Mouse (Mus musculus) embryonic facial prominence, embryonic 14.5 days (tissue): ENCODE measurements around the gene Oosp1. TPM values are rescaled to one million over a fixed set of nuclear protein-coding genes. Genes with fewer than 3 reads are reported as not detected.

ENCODE experiments used
- ATAC-seq: fragments of 200-750 bp; cut with Nextera tagmentation; 2 replicates; pipeline ENCODE4 v1.8.0; 2017; ENCODE audit warnings: low read depth, moderate number of reproducible peaks, moderate TSS enrichment
- DNase-seq: peaks from one replicate; pipeline ENCODE4 v3.0.0-alpha.2; 2015; ENCODE audit warnings: low spot score
- H3K27ac ChIP-seq: fragments of 300-500 bp; sonication (generic); replicated peaks from 2 replicates; pipeline ENCODE4 v1.5.1; 2014; ENCODE audit warnings: low read depth, mild to moderate bottlenecking, low read length, moderate library complexity
- H3K27me3 ChIP-seq: fragments of 300-500 bp; sonication (generic); replicated peaks from 2 replicates; pipeline ENCODE4 v1.6.1; 2014; ENCODE audit warnings: low read length; ENCODE audit not compliant: control insufficient read depth, insufficient read depth
- H3K36me3 ChIP-seq: fragments of 300-500 bp; sonication (generic); 2 replicates; pipeline ENCODE4 v1.6.1; 2014; ENCODE audit warnings: low read length, mixed read lengths; ENCODE audit not compliant: control insufficient read depth, insufficient read depth
- H3K4me1 ChIP-seq: fragments of 300-500 bp; sonication (generic); 2 replicates; pipeline ENCODE4 v1.6.1; 2014; ENCODE audit warnings: antibody characterized with exemption, low read length; ENCODE audit not compliant: control insufficient read depth, insufficient read depth
- H3K4me2 ChIP-seq: fragments of 300-500 bp; sonication (generic); 2 replicates; pipeline ENCODE4 v1.6.1; 2014; ENCODE audit warnings: low read depth, mild to moderate bottlenecking, low read length, moderate library complexity, mixed read lengths
- H3K4me3 ChIP-seq: fragments of 300-500 bp; sonication (generic); 2 replicates; pipeline ENCODE4 v1.5.1; 2014; ENCODE audit warnings: low read depth, mild to moderate bottlenecking, low read length
- H3K9ac ChIP-seq: fragments of 300-500 bp; sonication (generic); 2 replicates; pipeline ENCODE4 v1.6.1; 2014; ENCODE audit warnings: low read depth, mild to moderate bottlenecking, low read length, moderate library complexity, mixed read lengths
- H3K9me3 ChIP-seq: fragments of 300-500 bp; sonication (generic); 2 replicates; pipeline ENCODE4 v1.6.1; 2016; ENCODE audit warnings: low read length; ENCODE audit not compliant: control insufficient read depth
- WGBS: fragments of 180-500 bp; shearing (Covaris S2); extraction: QIAGEN DNeasy Blood & Tissue Kit; methylation state at CpG from one replicate; pipeline ENCODE4 v1.1.7; 2014; 5-methylcytosine and 5-hydroxymethylcytosine counted together
- polyA plus RNA-seq: library from polyadenylated mRNA; unstranded; fragments of >200 nt; fragmentation: Nextera tagmentation; extraction: Ambion mirVana; gene quantifications from 2 replicates; pipeline ENCODE4 v1.2.1, GENCODE M21; 2014

The Oosp1 gene
- polyA plus RNA-seq, 1 experiment from 2014 or later, result not detected

- Histone ChIP-seq H3K4me3 (no peak overlapping the region), H3K27me3 (no peaks in the 10 kb centered on the region), H3K9me3 (no peaks in the 10 kb centered on the region), H3K4me2 (no peak overlapping the region), H3K4me1 (no peaks in the 10 kb centered on the region), H3K9ac (no peak overlapping the region), H3K27ac (no peak overlapping the region), H3K36me3 (no peaks in the 10 kb centered on the region)
- no peak for DNase-seq
- ATAC-seq, result no peak
- 90% methylated on average over 6 of the region's 6 CpGs for WGBS
Observed at GRCm38 (mm10) chr19:11698342-11698741, 7.4 kb upstream of the Oosp1 start.

GRCm38 (mm10) chr19:11696755-11697154, 5.8 kb upstream of the Oosp1 start, which contains the start of gene Oosp3:
Gene Oosp3, plus strand, starts transcription at chr19:11697055.
- Histone ChIP-seq H3K36me3 (no peaks in the 10 kb centered on the region), H3K4me1 (no peaks in the 10 kb centered on the region), H3K4me3 (no peak within 1 kb of the TSS), H3K9ac (no peak within 1 kb of the TSS), H3K27ac (no peak within 1 kb of the TSS), H3K27me3 (no peaks in the 10 kb centered on the region), H3K9me3 (no peaks in the 10 kb centered on the region), H3K4me2 (no peak within 1 kb of the TSS)
- ATAC-seq (no peak), DNase-seq (no peak)
- WGBS, result 73% methylated on average over 2 of the region's 2 CpGs

GRCm38 (mm10) chr19:11691454-11691853, 504 bp upstream of the Oosp1 start:
- H3K4me1 ChIP-seq, result no peaks in the 10 kb centered on the region
- ATAC-seq, result no peak
- no peak overlapping the region for H3K4me3 ChIP-seq
- H3K9ac ChIP-seq, result no peak overlapping the region
- WGBS, result 49% methylated on average over 1 of the region's 1 CpGs
- H3K36me3 ChIP-seq, result no peaks in the 10 kb centered on the region
- no peak overlapping the region for H3K27ac ChIP-seq
- no peak for DNase-seq
- no peaks in the 10 kb centered on the region for H3K27me3 ChIP-seq
- H3K9me3 ChIP-seq, result no peaks in the 10 kb centered on the region
- no peak overlapping the region for H3K4me2 ChIP-seq

- H3K27ac ChIP-seq, result no peak overlapping the region
- no peaks in the 10 kb centered on the region for H3K27me3 ChIP-seq
- H3K4me2 ChIP-seq, result no peak overlapping the region
- no peak for ATAC-seq
- DNase-seq, result no peak
- H3K9me3 ChIP-seq, result no peaks in the 10 kb centered on the region
- no peaks in the 10 kb centered on the region for H3K36me3 ChIP-seq
- no peak overlapping the region for H3K9ac ChIP-seq
- no peaks in the 10 kb centered on the region for H3K4me1 ChIP-seq
- H3K4me3 ChIP-seq, result no peak overlapping the region
Observed at GRCm38 (mm10) chr19:11661562-11661961, 29.4 kb downstream of the Oosp1 start.

- H3K27ac ChIP-seq, result no peak within 1 kb of the TSS
- 85% methylated on average over 5 of the region's 5 CpGs for WGBS
- no peak for DNase-seq
Observed at GRCm38 (mm10) chr19:11660459-11660858, 30.5 kb downstream of the Oosp1 start, which contains the start of gene Oosp2. Gene Oosp2, minus strand, starts transcription at chr19:11660559.

GRCm38 (mm10) chr19:11659142-11659541, 31.8 kb downstream of the Oosp1 start:
- Histone ChIP-seq H3K4me3 (no peak overlapping the region), H3K9ac (no peak overlapping the region), H3K4me1 (no peaks in the 10 kb centered on the region), H3K4me2 (no peak overlapping the region), H3K9me3 (no peaks in the 10 kb centered on the region), H3K27me3 (no peaks in the 10 kb centered on the region), H3K27ac (no peak overlapping the region), H3K36me3 (no peaks in the 10 kb centered on the region)
- DNase-seq, result no peak
- 57% methylated on average over 2 of the region's 2 CpGs for WGBS
- ATAC-seq, result no peak

More at GRCm38 (mm10) chr19:11660459-11660858, 30.5 kb downstream of the Oosp1 start, which contains the start of gene Oosp2:
- H3K4me2 ChIP-seq, result no peak within 1 kb of the TSS
- H3K4me1 ChIP-seq, result no peaks in the 10 kb centered on the region
- H3K36me3 ChIP-seq, result no peaks in the 10 kb centered on the region
- H3K9me3 ChIP-seq, result no peaks in the 10 kb centered on the region
- no peak within 1 kb of the TSS for H3K4me3 ChIP-seq
- ATAC-seq, result no peak
- no peaks in the 10 kb centered on the region for H3K27me3 ChIP-seq
- no peak within 1 kb of the TSS for H3K9ac ChIP-seq

GRCm38 (mm10) chr19:11649564-11649963, 41.4 kb downstream of the Oosp1 start:
- WGBS, result 75% methylated on average over 4 of the region's 4 CpGs
- Histone ChIP-seq H3K4me3 (no peak overlapping the region), H3K27ac (no peak overlapping the region), H3K36me3 (no peaks in the 10 kb centered on the region), H3K9me3 (no peaks in the 10 kb centered on the region), H3K4me2 (no peak overlapping the region), H3K9ac (no peak overlapping the region), H3K27me3 (no peaks in the 10 kb centered on the region), H3K4me1 (no peaks in the 10 kb centered on the region)
- DNase-seq, result no peak
- no peak for ATAC-seq

- Histone ChIP-seq H3K9me3 (no peaks in the 10 kb centered on the region), H3K9ac (no peak overlapping the region), H3K4me1 (no peaks in the 10 kb centered on the region), H3K27me3 (no peaks in the 10 kb centered on the region), H3K4me2 (no peak overlapping the region), H3K4me3 (no peak overlapping the region), H3K27ac (no peak overlapping the region), H3K36me3 (no peaks in the 10 kb centered on the region)
- no peak for ATAC-seq
- WGBS, result 79% methylated on average over 3 of the region's 3 CpGs
- no peak for DNase-seq
Observed at GRCm38 (mm10) chr19:11646166-11646565, 44.8 kb downstream of the Oosp1 start.

- Histone ChIP-seq H3K27me3 (no peaks in the 10 kb centered on the region), H3K9me3 (no peaks in the 10 kb centered on the region), H3K4me2 (no peak within 1 kb of the TSS), H3K36me3 (no peaks in the 10 kb centered on the region), H3K9ac (no peak within 1 kb of the TSS), H3K4me1 (no peaks in the 10 kb centered on the region), H3K4me3 (no peak within 1 kb of the TSS), H3K27ac (no peak within 1 kb of the TSS)
- no peak for DNase-seq
- 62% methylated on average over 1 of the region's 1 CpGs for WGBS
- ATAC-seq, result no peak
Observed at GRCm38 (mm10) chr19:11640732-11641131, 50.2 kb downstream of the Oosp1 start, which contains the start of gene Ms4a3. Gene Ms4a3, minus strand, starts transcription at chr19:11640851.
